Mouse (Mus musculus): ENCODE results near the gene Map7.

DNA sequence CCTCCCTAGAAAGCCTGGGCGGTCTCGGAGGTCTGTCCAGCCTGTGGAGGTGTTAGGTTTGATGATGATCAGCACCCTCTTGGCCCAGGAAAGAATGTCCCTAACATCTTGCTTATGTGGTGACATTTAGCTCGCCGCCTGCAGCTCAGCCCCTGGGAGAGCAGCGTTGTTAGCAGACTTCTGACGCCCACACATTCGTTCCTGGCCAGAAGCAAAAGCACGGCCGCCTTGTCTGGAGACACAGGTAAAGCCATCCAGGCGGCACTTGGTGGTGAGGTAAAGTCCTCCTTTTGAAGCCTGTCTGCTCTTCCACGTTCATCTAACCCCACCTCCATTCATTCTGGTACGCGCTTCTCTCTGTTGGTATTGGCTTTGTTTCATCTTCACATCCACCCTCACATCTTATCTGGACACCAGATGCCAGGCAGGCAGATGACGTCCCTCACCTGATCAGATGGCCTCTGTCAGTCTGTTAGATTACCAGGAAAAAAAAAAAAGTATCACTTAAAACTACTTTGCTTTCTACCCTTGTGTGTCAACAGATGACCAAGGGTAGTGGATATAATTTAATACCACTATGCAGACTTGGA, 108.9 kb downstream of the Map7 start:
- no peak for TF ChIP-seq POLR2A (IDR thresholded peaks at IDR 0.05; ENCODE audit: borderline replicate concordance, extremely low read depth, low read depth, low read length)
- no peak for TF ChIP-seq CTCF (IDR thresholded peaks at IDR 0.05; ENCODE audit: insufficient read depth, low read length)
